Mouse (Mus musculus) lung, embryonic 15.5 days (tissue): Measurements from ENCODE around the gene Rasal1. TPM values are rescaled to one million over a fixed set of nuclear protein-coding genes. Genes with fewer than 3 reads are reported as not detected.

Experiments
- ATAC-seq: fragments of 200-750 bp; cut with Nextera tagmentation; 2 replicates; pipeline ENCODE4 v1.8.0; 2017; ENCODE audit warnings: moderate number of reproducible peaks, borderline replicate concordance; ENCODE audit not compliant: low FRiP score, low TSS enrichment; ENCODE audit errors: extremely low read depth
- H3K27ac ChIP-seq: fragments of 300-500 bp; sonication (generic); 2 replicates; pipeline ENCODE4 v1.5.1; 2015; ENCODE audit warnings: moderate library complexity, mild to moderate bottlenecking, inconsistent platforms
- H3K27me3 ChIP-seq: fragments of 300-500 bp; sonication (generic); 2 replicates; pipeline ENCODE4 v1.6.1; 2015; ENCODE audit warnings: inconsistent platforms
- H3K36me3 ChIP-seq: fragments of 300-500 bp; sonication (generic); 2 replicates; pipeline ENCODE4 v1.6.1; 2015; ENCODE audit warnings: inconsistent platforms
- H3K4me1 ChIP-seq: fragments of 300-500 bp; sonication (generic); 2 replicates; pipeline ENCODE4 v1.6.1; 2015; ENCODE audit warnings: inconsistent platforms
- H3K4me2 ChIP-seq: fragments of 300-500 bp; sonication (generic); 2 replicates; pipeline ENCODE4 v1.6.1; 2015; ENCODE audit warnings: inconsistent platforms, mild to moderate bottlenecking, moderate library complexity
- H3K4me3 ChIP-seq: fragments of 300-500 bp; sonication (generic); 2 replicates; pipeline ENCODE4 v1.5.1; 2015; ENCODE audit warnings: mild to moderate bottlenecking, inconsistent platforms
- H3K9ac ChIP-seq: fragments of 300-500 bp; sonication (generic); 2 replicates; pipeline ENCODE4 v1.6.1; 2015; ENCODE audit warnings: inconsistent platforms
- H3K9me3 ChIP-seq: fragments of 300-500 bp; sonication (generic); 2 replicates; pipeline ENCODE4 v1.6.1; 2016; ENCODE audit warnings: inconsistent platforms
- WGBS: fragments of 180-500 bp; shearing (Covaris S2); methylation state at CpG from one replicate; pipeline ENCODE4 v1.1.7; 2015; 5-methylcytosine and 5-hydroxymethylcytosine counted together
- polyA plus RNA-seq: library from polyadenylated mRNA; unstranded; fragments of >200 nt; fragmentation: Nextera tagmentation; extraction: Ambion mirVana; gene quantifications from 2 replicates; pipeline ENCODE4 v1.2.1, GENCODE M21; 2015

Gene Rasal1
- polyA plus RNA-seq, 1 experiment from 2014 or later, result 0.27 TPM

DNA sequence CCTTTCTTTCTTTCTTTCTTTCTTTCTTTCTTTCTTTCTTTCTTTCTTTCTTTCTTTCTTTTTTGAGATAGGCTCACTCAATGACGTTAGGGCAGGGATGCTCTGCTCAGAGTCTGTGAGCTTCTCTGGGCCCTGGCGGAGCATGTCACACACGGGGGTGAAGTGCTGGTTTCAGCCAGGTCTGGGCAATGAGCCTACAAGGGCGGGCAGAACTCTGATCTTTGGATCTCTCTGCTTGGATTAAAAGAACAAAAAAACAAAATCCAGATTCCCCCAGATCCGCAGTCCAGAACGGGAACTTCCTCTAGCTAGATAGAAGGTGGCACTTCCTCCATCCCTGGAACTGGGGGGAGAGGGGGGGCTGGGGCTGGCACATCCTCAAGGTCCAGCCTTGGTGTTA, 2.8 kb upstream of the Rasal1 start:
- Histone ChIP-seq H3K27me3 (peaks cover 33% of the 10 kb centered on the region), H3K4me3 (no peak overlapping the region), H3K4me2 (no peak overlapping the region), H3K27ac (no peak overlapping the region), H3K9ac (no peak overlapping the region), H3K9me3 (no peaks in the 10 kb centered on the region), H3K36me3 (no peaks in the 10 kb centered on the region), H3K4me1 (peaks cover 15% of the 10 kb centered on the region)
- 41% methylated on average over 6 of the region's 6 CpGs for WGBS
- no peak for ATAC-seq

DNA sequence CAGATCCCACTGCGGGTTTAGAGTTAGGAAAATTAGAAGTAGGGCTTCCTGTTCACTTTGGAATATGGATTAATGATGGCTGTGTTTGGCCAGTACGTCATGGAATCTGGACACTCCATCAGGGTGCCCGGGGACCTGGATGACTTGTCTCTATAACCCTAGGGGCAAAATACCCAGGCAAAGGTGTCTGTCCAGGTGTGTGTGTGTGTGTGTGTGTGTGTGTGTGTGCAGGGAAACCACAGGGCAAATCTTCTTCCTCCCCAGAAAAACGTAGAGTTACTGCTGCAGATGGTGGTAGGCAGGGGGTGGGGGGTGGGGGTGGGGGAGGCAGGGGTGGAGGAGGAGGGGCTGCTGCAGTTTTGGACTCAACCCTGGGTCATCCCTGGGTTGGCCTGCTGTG, 1.3 kb upstream of the Rasal1 start:
- H3K27ac ChIP-seq, result no peak overlapping the region
- H3K4me2 ChIP-seq, result no peak overlapping the region
- peaks cover 41% of the 10 kb centered on the region for H3K27me3 ChIP-seq
- WGBS, result 65% methylated on average over 4 of the region's 4 CpGs
- H3K9ac ChIP-seq, result no peak overlapping the region
- peaks cover 15% of the 10 kb centered on the region for H3K4me1 ChIP-seq
- no peak for ATAC-seq
- no peak overlapping the region for H3K4me3 ChIP-seq
- no peaks in the 10 kb centered on the region for H3K9me3 ChIP-seq
- no peaks in the 10 kb centered on the region for H3K36me3 ChIP-seq

DNA sequence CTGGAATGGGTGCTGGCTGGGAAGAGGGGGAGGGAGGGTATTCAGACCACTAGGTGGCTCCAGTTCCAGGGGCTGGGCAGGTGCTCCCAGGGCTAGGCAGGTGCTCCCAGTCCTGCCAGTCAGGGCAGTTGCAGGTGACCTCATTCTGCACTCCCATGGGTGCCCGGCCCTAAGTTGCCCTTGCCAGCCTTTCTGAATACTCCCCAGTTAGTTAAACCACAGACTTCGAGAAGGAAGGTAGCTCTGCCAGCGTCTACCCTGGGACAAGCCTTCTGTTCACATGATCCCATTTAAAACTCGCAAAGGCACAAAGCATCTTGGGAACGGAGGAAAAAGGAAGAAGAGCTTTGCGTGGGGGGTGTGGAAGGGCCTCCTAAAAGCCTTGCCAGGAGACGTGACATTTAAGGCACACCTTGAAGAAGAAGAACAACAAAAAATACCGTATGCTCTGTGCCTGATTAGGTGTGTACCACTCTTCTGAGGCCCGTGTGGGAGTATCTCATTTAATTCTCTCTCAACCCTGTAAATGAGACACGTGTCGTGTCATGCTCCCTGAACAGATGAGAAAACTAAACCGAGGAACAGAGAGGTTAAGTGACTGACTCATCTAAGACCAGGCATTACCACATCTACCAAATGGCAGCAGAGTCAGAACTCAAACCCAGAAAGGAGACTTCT, 659 bp upstream of the Rasal1 start:
- H3K9me3 ChIP-seq, result no peaks in the 10 kb centered on the region
- ATAC-seq, result no peak
- H3K4me2 ChIP-seq, result peak overlapping the region; percentile 57; the same call in 1 of the 2 replicates
- peaks cover 15% of the 10 kb centered on the region for H3K4me1 ChIP-seq
- H3K27me3 ChIP-seq, result peaks cover 41% of the 10 kb centered on the region
- no peaks in the 10 kb centered on the region for H3K36me3 ChIP-seq
- WGBS, result 30% methylated on average over 12 of the region's 12 CpGs
- H3K4me3 ChIP-seq, result 0 out of 2 replicates have a peak overlapping the region, but pooled peaks have one; percentile 24
- no peak overlapping the region for H3K9ac ChIP-seq
- H3K27ac ChIP-seq, result no peak overlapping the region

DNA sequence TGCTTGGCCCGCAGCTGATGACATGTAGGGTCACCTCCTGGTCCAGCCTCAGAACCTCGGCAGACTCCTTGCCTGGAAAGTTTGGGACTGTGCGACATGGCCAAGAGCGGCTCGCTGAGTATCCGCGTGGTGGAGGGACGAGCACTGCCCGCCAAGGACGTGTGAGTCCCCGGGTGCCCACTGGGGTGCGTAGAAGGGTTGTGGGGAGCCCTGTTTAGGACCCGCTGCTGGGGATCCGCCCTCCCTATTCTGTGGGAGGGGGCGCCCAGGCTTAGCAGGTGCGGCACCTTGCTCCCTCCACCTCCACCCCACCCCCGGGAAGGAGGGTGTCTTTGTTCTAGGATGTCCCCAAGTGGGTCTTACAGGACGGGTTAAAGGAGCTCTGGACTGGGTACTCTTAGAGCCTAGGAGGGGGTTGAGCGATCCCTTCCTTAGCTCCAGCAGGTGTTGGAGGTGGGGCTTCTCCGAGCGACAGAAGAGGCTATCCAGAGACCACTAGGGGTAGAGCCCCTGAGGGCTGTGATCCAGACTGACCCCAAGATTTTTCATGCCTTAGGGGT, 842 bp downstream of the Rasal1 start:
- Histone ChIP-seq H3K27me3 (peaks cover 41% of the 10 kb centered on the region), H3K9me3 (no peaks in the 10 kb centered on the region), H3K27ac (no peak overlapping the region), H3K4me2 (peak overlapping the region; percentile 57), H3K9ac (no peak overlapping the region), H3K4me3 (peak overlapping the region; percentile 24), H3K4me1 (peaks cover 15% of the 10 kb centered on the region), H3K36me3 (no peaks in the 10 kb centered on the region)
- peak; percentile 37; the same call in 1 of the 2 replicates for ATAC-seq
- WGBS, result 5% methylated on average over 21 of the region's 21 CpGs

DNA sequence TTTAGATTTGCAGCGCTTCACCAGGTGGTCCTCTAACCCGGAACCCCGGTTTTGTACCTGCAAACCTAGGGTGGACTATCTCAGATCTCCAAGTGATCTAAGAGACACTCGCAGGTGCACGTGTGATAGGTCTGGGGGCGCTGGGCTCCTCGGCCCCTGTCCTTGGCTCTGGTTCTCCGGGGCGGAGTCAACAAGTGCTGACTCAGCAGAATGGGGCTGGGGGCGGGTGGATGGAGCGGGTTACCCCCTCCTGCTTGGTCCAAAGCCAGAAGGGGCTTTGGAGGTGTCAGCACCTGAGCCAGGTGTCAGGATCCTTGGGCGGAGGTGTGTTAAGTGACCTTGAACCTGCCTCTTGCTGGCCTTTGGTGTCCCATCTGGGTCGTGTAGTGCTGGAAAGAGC, 1.3 kb downstream of the Rasal1 start:
- H3K36me3 ChIP-seq, result no peaks in the 10 kb centered on the region
- no peak overlapping the region for H3K4me3 ChIP-seq
- H3K9ac ChIP-seq, result no peak overlapping the region
- ATAC-seq, result no peak
- no peak overlapping the region for H3K4me2 ChIP-seq
- WGBS, result 15% methylated on average over 13 of the region's 13 CpGs
- peaks cover 15% of the 10 kb centered on the region for H3K4me1 ChIP-seq
- no peaks in the 10 kb centered on the region for H3K9me3 ChIP-seq
- H3K27ac ChIP-seq, result no peak overlapping the region
- peaks cover 41% of the 10 kb centered on the region for H3K27me3 ChIP-seq

DNA sequence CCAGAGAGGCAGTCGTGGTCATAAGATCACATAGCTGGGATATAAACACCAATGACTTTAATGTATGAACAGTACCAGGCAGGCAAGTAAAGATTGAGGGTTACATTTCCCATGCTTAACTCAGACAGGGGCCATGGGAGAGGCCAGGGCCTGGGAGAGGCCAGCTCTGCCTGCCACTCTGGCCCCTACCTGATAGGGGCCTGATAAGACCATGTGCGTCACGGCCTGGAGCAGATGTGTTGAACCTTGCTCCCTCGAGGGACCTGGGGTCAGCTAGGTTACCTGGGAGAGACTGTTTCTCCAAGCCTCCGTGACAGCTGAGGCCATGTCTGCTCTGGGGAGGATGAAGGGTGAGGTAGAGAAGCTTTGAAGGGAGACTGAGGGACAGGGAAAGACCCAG, 2.6 kb downstream of the Rasal1 start:
- Histone ChIP-seq H3K4me3 (no peak overlapping the region), H3K27ac (no peak overlapping the region), H3K27me3 (peaks cover 41% of the 10 kb centered on the region), H3K9me3 (no peaks in the 10 kb centered on the region), H3K36me3 (no peaks in the 10 kb centered on the region), H3K9ac (no peak overlapping the region), H3K4me1 (peaks cover 15% of the 10 kb centered on the region), H3K4me2 (no peak overlapping the region)
- ATAC-seq, result no peak
- WGBS, result 27% methylated on average over 5 of the region's 5 CpGs

DNA sequence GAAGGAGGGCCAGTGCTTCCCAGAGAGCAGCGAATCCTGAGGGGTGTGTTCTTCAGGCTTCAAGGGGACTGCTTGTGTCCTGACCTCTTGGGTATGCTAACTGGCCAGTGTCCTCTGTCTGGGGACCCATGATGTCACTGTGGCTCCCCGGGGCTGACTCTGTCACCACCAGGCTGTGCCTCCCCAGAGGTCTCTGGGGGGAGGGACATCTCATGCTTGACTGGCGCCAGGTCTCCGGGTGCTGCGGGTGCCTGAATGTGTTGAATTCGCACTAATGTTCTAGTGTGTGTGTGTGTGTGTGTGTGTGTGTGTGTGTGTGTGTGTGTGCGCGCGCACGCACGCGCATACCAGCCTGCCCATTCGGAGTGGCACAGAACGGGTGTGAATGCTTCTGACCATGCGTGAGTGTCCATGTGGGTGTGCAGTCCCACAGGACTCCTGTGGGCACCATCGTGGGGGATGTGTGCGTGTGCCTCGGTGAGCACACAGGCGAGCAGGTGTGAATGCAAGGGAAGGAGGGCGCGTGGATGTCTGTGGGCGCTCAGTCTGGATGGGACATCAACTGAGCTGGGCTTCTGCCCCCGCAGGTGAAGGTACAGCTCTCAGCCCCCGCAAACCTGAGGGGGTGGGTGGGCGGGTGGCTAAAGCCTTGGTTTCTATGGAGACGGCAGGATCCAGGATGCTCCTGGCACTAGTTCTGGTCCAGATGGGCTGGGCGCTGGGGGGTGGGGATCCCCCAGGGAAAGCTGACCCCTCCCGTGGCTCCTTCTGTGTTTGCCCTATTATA, 4.5 kb downstream of the Rasal1 start:
- Histone ChIP-seq H3K36me3 (no peaks in the 10 kb centered on the region), H3K9ac (no peak overlapping the region), H3K27ac (no peak overlapping the region), H3K4me3 (no peak overlapping the region), H3K4me1 (peaks cover 15% of the 10 kb centered on the region), H3K27me3 (peaks cover 35% of the 10 kb centered on the region), H3K9me3 (no peaks in the 10 kb centered on the region), H3K4me2 (no peak overlapping the region)
- 74% methylated on average over 28 of the region's 28 CpGs for WGBS
- ATAC-seq, result no peak

DNA sequence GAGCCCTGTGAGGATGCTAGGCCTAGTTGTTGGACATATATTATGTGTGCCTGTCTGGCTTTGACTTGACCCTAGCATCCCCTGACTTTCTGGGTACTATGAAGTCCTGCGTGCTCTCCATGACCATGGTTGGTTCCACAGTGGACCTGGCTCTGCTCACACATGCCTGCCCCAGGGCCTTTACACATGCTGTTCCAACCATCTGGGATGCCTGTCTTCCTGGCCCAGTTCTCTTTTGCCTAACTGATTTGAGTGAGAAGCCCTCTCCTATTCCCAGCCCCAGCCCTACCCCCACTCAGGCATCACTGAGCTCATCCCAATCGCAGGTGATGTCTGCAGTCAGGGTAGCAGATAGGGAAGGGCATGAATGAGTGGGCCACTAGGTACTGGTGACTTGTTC, 5.3 kb downstream of the Rasal1 start:
- no peak for ATAC-seq
- Histone ChIP-seq H3K4me1 (peaks cover 8% of the 10 kb centered on the region), H3K4me3 (no peak overlapping the region), H3K36me3 (no peaks in the 10 kb centered on the region), H3K9ac (no peak overlapping the region), H3K4me2 (no peak overlapping the region), H3K27ac (no peak overlapping the region), H3K27me3 (peaks cover 28% of the 10 kb centered on the region), H3K9me3 (no peaks in the 10 kb centered on the region)
- 91% methylated on average over 2 of the region's 2 CpGs for WGBS

DNA sequence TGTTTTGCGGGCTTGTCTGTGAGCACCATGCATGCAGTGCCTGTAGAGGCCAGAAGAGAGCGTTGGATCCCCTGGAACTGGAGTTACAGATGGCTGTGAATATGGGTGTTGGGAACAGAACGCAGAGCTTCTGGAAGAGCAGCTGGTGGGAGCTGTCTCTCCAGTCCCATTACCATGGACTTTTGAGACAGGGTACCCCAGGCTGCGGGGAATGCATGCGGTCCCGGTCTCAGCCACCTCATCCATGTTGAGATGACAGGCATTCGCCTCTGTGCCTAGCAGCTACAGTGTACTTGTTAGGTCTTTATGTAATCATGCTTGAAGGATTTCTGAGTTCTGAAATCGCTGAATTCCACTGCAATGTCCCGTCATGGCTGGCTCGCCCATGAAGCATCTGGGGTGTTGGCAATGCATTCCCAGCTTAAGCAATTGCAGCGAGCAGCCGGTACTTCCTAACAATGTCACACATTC, 7.7 kb downstream of the Rasal1 start:
- Histone ChIP-seq H3K27me3 (peaks cover 3% of the 10 kb centered on the region), H3K36me3 (no peaks in the 10 kb centered on the region), H3K4me2 (no peak overlapping the region), H3K9ac (no peak overlapping the region), H3K4me3 (no peak overlapping the region), H3K9me3 (no peaks in the 10 kb centered on the region), H3K4me1 (no peaks in the 10 kb centered on the region), H3K27ac (no peak overlapping the region)
- WGBS, result 60% methylated on average over 12 of the region's 12 CpGs
- 0 out of 2 replicates have a peak, but pooled peaks have one; percentile 43 for ATAC-seq

DNA sequence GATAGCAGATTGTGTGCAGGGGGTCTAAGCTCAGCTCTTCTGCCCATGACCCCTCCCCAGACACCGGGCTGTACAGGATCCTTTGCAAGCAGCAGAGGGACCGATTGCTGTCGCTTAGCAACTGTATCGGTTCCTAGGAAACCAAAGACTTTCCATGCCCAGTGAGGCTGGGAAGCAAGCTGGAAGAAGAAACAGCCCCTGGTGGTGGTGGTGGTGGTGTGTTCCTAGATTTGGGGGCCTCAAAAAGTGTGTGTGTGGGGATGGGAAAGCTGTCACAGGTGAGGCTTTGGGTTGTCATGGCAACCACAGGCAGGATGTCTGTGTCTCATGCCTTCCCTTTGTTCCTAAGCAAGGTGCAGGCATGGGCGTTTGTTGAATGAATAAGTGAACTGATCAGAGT, 12.2 kb downstream of the Rasal1 start:
- Histone ChIP-seq H3K4me3 (no peak overlapping the region), H3K4me2 (no peak overlapping the region), H3K27me3 (peaks cover 5% of the 10 kb centered on the region; the same call in 1 of the 2 replicates), H3K27ac (no peak overlapping the region), H3K4me1 (no peaks in the 10 kb centered on the region), H3K36me3 (no peaks in the 10 kb centered on the region), H3K9me3 (no peaks in the 10 kb centered on the region), H3K9ac (no peak overlapping the region)
- 32% methylated on average over 5 of the region's 5 CpGs for WGBS
- ATAC-seq, result no peak

DNA sequence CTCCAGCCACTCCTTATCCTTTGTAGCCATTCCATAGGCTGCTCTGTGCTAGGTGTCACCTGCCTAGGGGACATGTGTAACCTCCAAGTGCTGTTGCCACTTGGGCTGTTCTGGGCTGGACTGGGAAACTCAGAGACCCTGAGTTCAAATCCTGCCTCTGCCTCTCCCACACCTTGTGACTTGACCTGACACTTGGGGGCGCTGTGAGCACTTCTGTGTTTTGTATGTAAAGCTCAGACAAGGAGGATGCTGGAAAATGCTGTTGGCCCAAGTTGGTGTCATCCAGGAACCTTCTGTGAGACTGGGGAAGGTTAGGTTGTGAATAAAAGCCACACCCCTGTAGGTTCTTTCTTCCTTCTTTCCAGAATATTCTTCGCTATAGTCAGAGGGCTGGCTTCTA, 16.3 kb downstream of the Rasal1 start:
- 64% methylated on average over 2 of the region's 2 CpGs for WGBS
- H3K36me3 ChIP-seq, result no peaks in the 10 kb centered on the region
- no peak overlapping the region for H3K27ac ChIP-seq
- H3K27me3 ChIP-seq, result 0 out of 2 replicates have a peak, but pooled peaks cover 8% of the 10 kb centered on the region
- H3K9ac ChIP-seq, result no peak overlapping the region
- no peaks in the 10 kb centered on the region for H3K4me1 ChIP-seq
- no peaks in the 10 kb centered on the region for H3K9me3 ChIP-seq
- no peak overlapping the region for H3K4me2 ChIP-seq
- H3K4me3 ChIP-seq, result no peak overlapping the region
- ATAC-seq, result no peak

DNA sequence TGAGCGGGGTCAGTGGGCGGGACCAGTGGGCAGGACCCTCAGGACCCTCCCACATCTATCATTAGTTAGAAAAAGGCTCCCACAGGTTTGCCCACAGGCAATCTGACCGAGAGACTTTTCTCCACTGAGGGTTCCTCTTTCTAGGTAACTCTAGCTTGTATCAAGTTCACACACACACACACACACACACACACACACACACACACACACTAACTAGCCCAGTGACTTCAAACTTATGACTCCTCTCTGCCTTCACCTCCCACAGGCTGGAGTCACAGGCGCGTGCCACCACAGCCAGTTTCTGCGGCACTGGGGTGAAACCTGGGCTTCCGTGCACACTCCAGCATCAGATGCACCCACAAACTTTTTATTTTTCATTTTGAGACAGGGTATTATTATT, 20.1 kb downstream of the Rasal1 start:
- no peak overlapping the region for H3K4me2 ChIP-seq
- 62% methylated on average over 7 of the region's 7 CpGs for WGBS

More for the DNA sequence above, 20.1 kb downstream of the Rasal1 start:
- H3K36me3 ChIP-seq, result no peaks in the 10 kb centered on the region
- no peaks in the 10 kb centered on the region for H3K4me1 ChIP-seq
- no peak overlapping the region for H3K4me3 ChIP-seq
- ATAC-seq, result no peak
- H3K9ac ChIP-seq, result no peak overlapping the region
- 0 out of 2 replicates have a peak, but pooled peaks cover 3% of the 10 kb centered on the region for H3K27me3 ChIP-seq
- no peak overlapping the region for H3K27ac ChIP-seq
- H3K9me3 ChIP-seq, result no peaks in the 10 kb centered on the region
